Mouse (Mus musculus) left cerebral cortex, postnatal 10 days (tissue): Measurements from ENCODE around the gene Hspa2. TPM values are rescaled to one million over a fixed set of nuclear protein-coding genes. Genes with fewer than 3 reads are reported as not detected.
A peak's percentile ranks its signal among the peaks of the same experiment; 100 is the strongest.
"Not testable (repeated sequence)": the region's sequence is repeated elsewhere in the genome, so short reads cannot be mapped to it uniquely, and the experiment has no call there.

ENCODE experiments used
- DNase-seq, 2 experiments: peaks; one replicate each; pipeline ENCODE4 v3.0.0; 2021 to 2022; ENCODE audit warnings: low spot score in 2 of 2, mixed read lengths in 1 of 2; ENCODE audit errors: extremely low spot score in 1 of 2
- intact Hi-C: fragments of 180-260 bp; cut with DNase I; formaldehyde crosslinking; loops from one replicate; pipeline ENCODE4 v1.15.1; 2025
- total RNA-seq, 2 experiments: library from RNA; stranded (reverse); gene quantifications; 2 replicates each; pipeline ENCODE4 v1.2.3; 2021

The Hspa2 gene
- total RNA-seq, 2 experiments from 2014 or later: 31.8 to 40.4 TPM

GRCm38 (mm10) chr12:76415383-76416010 lies 11.5 kb downstream of the Hspa2 start:
- no peak for DNase-seq
- intact Hi-C loops: no loop called here

GRCm38 (mm10) chr12:76417433-76417854 lies 13.5 kb downstream of the Hspa2 start, which contains the start of gene Ppp1r36:
Gene Ppp1r36 (plus strand): TSS chr12:76417538.
- intact Hi-C loops: no loop called here
- DNase-seq: peak in 1 of 2 experiments; percentile 58

- intact Hi-C loops: no loop called here
- no peak for DNase-seq
Measured at GRCm38 (mm10) chr12:76418346-76418745, 14.4 kb downstream of the Hspa2 start.

GRCm38 (mm10) chr12:76425256-76425655 lies 21.3 kb downstream of the Hspa2 start:
- DNase-seq: no peak
- intact Hi-C loops: no loop called here

- intact Hi-C loops: no loop called here
- DNase-seq: no peak
Measured at GRCm38 (mm10) chr12:76427546-76427945, 23.6 kb downstream of the Hspa2 start.

DNA sequence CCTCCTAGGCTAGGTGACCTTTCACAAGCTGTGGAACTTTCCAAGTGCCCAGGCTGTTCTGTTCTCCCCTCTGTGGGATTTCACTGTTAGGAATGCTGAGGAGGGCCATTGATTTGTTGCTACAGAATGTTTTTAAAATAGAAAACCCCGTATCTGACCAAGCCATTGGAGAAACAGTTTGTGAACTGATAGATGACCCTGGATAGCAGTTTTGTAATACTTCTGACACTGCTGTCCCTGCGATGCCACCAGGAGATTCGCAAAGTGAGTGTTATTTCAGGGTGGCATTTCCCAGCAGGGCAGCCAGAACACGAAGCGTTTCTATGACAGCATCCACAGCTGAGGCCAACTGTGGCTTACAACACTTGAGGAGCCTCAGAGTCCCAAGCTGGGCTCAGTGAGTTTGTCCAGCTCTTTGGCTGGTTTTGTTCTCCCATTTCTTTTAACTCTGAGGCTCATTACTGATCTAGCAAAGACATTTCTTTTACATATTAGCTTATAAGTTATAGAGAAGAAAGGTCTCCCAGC lies 27.0 kb downstream of the Hspa2 start:
- DNase-seq: no peak
- intact Hi-C loops: no loop called here

- intact Hi-C loops: no loop called here
- DNase-seq: no peak
Measured at GRCm38 (mm10) chr12:76431431-76431830, 27.5 kb downstream of the Hspa2 start.

DNA sequence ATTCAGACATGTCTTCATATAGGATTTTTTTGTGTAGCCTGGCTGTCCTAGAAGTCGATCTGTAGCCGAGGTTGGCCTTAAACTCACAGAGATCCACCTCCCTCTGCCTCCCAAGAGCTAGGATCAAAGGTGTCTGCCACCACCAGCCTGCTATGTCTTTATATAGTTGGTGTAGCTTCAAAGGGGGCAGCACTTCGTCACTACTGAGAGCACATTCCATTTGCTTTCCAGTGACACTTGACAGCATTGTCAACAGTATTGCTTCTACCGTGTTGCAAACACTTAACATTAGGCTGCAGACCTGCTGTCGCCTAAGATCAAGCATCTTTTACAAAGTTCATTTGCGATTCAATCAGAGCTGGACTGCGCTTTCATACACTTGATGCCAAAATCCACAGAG lies 30.1 kb downstream of the Hspa2 start:
- intact Hi-C loops: no loop called here
- DNase-seq: no peak

- intact Hi-C loops: no loop called here
Measured at GRCm38 (mm10) chr12:76435084-76435483, 31.1 kb downstream of the Hspa2 start.

GRCm38 (mm10) chr12:76435549-76435948 lies 31.6 kb downstream of the Hspa2 start:
- intact Hi-C loops: no loop called here
- DNase-seq: no peak

More at GRCm38 (mm10) chr12:76435084-76435483, 31.1 kb downstream of the Hspa2 start:
- no peak for DNase-seq

- intact Hi-C loops, DNase-seq: not testable (repeated sequence)
Measured at GRCm38 (mm10) chr12:76443488-76443887, 39.5 kb downstream of the Hspa2 start.

GRCm38 (mm10) chr12:76444359-76444772 lies 40.4 kb downstream of the Hspa2 start:
- DNase-seq: no peak
- intact Hi-C loops: no loop called here

DNA sequence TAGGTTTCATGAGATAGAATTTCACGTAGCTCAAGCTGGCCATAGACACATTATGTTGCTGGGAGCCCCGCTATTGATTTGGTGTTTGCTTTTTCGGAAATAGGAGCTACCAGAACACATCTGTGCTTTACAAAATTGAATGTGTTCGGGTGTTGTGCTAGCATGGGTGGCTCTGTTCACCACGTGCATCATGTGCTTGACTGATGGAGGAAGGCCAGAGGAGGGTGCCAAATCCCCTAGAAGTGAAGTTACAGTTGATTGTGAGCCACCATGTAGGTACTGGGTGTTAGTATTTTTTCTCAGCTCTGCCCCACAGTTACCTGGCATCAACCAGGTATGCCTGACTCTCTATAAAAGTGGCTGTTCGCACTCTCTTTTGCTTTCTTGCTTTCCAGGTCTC lies 40.9 kb downstream of the Hspa2 start:
- no peak for DNase-seq
- intact Hi-C loops: no loop called here

DNA sequence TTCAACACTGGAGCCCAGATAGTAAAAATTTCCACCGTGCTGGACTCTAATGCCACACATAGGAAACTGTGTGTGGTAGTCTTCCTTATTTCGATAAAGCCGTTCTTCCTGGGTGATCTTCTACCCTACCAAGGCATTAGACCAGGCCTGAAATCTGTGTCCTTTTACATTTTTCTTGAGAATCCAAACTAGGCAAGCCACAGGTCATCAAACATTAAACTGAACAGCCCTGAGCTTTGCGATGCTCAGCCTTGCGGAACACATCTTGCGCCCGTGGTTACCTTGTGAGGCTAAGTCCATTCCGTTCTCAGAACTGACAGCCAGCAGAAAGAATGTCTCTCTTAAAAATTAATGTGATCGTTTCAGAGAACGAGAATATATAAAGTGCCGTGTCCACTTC lies 42.2 kb downstream of the Hspa2 start:
- intact Hi-C loops: no loop called here
- no peak for DNase-seq

DNA sequence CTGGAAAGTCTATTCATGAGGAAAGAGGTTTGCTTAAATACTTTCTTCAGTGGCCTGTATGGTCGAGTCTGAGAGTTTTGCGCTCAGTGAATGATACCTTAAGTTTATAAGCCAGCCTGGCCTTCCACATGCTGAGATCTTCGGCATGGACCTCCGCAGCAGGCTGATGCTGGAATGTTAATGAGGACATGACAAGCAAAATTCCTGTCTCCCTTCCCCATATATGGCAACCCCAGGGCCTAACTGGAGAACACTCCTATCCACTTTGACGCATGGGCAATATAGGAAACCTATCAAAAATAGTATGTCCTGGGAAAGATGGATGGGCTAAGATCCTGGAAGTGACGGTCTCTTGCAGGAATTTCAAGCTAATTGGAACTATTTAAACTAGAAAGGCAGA lies 44.2 kb downstream of the Hspa2 start:
- DNase-seq: no peak
- intact Hi-C loops: no loop called here

DNA sequence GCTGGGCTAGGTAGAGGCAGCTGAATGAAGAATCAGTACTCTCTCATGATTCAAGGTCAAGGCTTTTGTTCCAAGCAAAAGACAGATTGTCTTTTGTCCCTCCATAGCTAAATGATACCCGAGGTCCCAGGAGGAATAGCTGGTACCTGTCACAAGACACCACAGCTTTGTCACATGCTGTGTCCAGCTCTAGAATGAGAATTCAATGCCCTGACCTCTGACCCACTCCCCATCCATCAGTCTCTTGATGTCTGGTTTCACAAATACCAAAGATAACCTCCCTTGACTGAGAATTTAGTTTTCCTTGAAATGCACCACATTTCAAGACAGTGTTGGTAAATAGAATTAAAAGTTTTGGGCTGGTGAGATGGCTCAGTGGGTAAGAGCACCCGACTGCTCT lies 48.2 kb downstream of the Hspa2 start:
- intact Hi-C loops: no loop called here
- no peak for DNase-seq

Other genes starting within 250 kb of the Hspa2 start
- under 1 TPM; 0.15 to 0.20 TPM for gene Esr2, start 226.9 kb upstream of the Hspa2 start, total RNA-seq
- gene Tex21, start 157.4 kb upstream of the Hspa2 start, total RNA-seq: not detected
- 10 to 100 TPM; 34.1 to 36.9 TPM for gene Mthfd1, start 148.9 kb upstream of the Hspa2 start, total RNA-seq
- gene Akap5, start 79.3 kb upstream of the Hspa2 start, total RNA-seq: 10 to 100 TPM; 77.9 to 81.6 TPM
- gene Zbtb25, start 34.6 kb upstream of the Hspa2 start, total RNA-seq: 10 to 100 TPM; 17.2 to 18.0 TPM
- gene Zbtb1, start 33.9 kb upstream of the Hspa2 start, total RNA-seq: 1 to 10 TPM; 4.1 TPM
- gene Ppp1r36, start 13.4 kb downstream of the Hspa2 start, total RNA-seq: 1 to 10 TPM in 1 of 2 experiments, under 1 TPM in 1; 0.55 to 1.1 TPM
- 1 to 10 TPM; 3.8 to 4.8 TPM for gene Plekhg3, start 126.7 kb downstream of the Hspa2 start, total RNA-seq